ENCODE assay signal across 13 mouse cellular contexts in the genomic region with DNA sequence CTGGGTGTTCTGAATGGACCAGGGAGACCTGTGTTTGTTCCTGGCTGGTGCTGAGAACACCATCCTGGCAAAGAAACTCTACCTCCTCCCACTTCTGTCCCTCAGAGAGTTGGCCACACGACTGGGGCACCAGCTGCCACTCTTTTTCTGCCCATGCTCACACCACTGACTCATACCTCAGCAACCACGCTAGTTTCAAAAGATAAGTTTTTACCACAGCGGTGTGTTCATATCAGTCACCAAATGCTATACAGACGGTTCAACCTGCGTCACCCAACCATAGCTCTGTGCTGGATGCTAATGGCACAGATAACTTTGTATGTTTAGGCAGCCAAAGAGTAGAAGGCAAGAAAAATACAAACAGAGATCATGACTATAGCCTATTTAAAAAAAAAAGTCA.
DNase-seq lines count a peak whose midpoint lies in the region; ATAC-seq and TF ChIP-seq lines count a peak whose summit lies in the region.
"Had no signal": no experiment of that assay in that cellular context is flagged by ENCODE, and none has a peak within 500 bp of the region (broad histone marks: within the 10 kb centered on the region; RNA-seq: fewer than 3 reads in every experiment).

No protein-coding gene starts in this region.

- dilution Hi-C loops in CH12.LX (cut with MboI; ENCODE audit: extremely low pct_ligation_motif_present, extremely low pct_unique_long_range_greater_than_20kb, low sequenced_read_pairs), result no loop called here

- TF ChIP-seq EP300 in CH12.LX (IDR thresholded peaks at IDR 0.05; ENCODE audit: low read length), result peak; percentile 66
- peak; percentile 92 for TF ChIP-seq EP300 in liver, embryonic 14.5 days (IDR thresholded peaks at IDR 0.05; ENCODE audit: low read depth)

- intact Hi-C loops in left cerebral cortex, postnatal 36 days (cut with DNase I), result no loop called here
- intact Hi-C loops in left cerebral cortex, postnatal 10 days (cut with DNase I), result no loop called here

- no peak for TF ChIP-seq POLR2A in CH12.LX (IDR thresholded peaks at IDR 0.05; ENCODE audit: low read depth, low read length)

- H3K27ac ChIP-seq in CH12.LX (ENCODE audit: insufficient read depth, low read depth), result no peak overlapping the region
- peak overlapping the region; percentile 90 for H3K27ac ChIP-seq in liver, embryonic 14.5 days
- H3K27ac ChIP-seq in midbrain, postnatal 0 days (ENCODE audit: low read depth, low read length), result no peak overlapping the region
- H3K27ac ChIP-seq: left cerebral cortex, adult 2 months had no signal

- peaks cover 0 to 12% of the 10 kb centered on the region in 2 experiments; a peak in 2 of 4 replicates for H3K4me1 ChIP-seq in CH12.LX (ENCODE audit: control insufficient read depth in 1 of 2, insufficient read depth in 2 of 2)
- H3K4me1 ChIP-seq in liver, embryonic 14.5 days (replicated peaks; ENCODE audit: control insufficient read depth in 2 of 2, insufficient read depth in 2 of 2, low read length in 1 of 2), result peaks cover 22 to 27% of the 10 kb centered on the region in 2 experiments
- no peaks in the 10 kb centered on the region for H3K4me1 ChIP-seq in midbrain, postnatal 0 days (ENCODE audit: insufficient read depth, low read length)

- H3K9me3 ChIP-seq in CH12.LX (replicated peaks; ENCODE audit: low read length), result peaks cover 6% of the 10 kb centered on the region
- no peaks in the 10 kb centered on the region for H3K9me3 ChIP-seq in liver, embryonic 14.5 days (ENCODE audit: control insufficient read depth, low read length)
- no peaks in the 10 kb centered on the region for H3K9me3 ChIP-seq in midbrain, postnatal 0 days (ENCODE audit: low read length)

- no peak for TF ChIP-seq CTCF in CH12.LX (conservative IDR thresholded peaks at IDR 0.05 in 1 of 2, IDR thresholded peaks at IDR 0.05 in 1 of 2; ENCODE audit: low read depth in 2 of 2, low read length in 2 of 2)
- TF ChIP-seq CTCF in liver, embryonic 14.5 days (IDR thresholded peaks at IDR 0.05; ENCODE audit: low read depth), result no peak
- no peak for TF ChIP-seq CTCF in midbrain, postnatal 0 days (IDR thresholded peaks at IDR 0.05)

- peak; percentile 15 to 20 for DNase-seq in left cerebral cortex, postnatal 36 days (ENCODE audit: low spot score in 2 of 2)
- no peak for DNase-seq in left cerebral cortex, postnatal 10 days (ENCODE audit: extremely low spot score in 1 of 2, low spot score in 2 of 2)
- peak; percentile 53 for DNase-seq in CH12.LX (ENCODE audit: extremely low read depth)
- DNase-seq in brain, adult 2 months (ENCODE audit: low read depth, low spot score), result peak; percentile 55
- peak; percentile 66 to 71 (median 70) for DNase-seq in liver, embryonic 14.5 days (ENCODE audit: low read depth in 3 of 3, low spot score in 3 of 3)
- DNase-seq in midbrain, postnatal 0 days (ENCODE audit: low spot score), result no peak
- DNase-seq: embryo, embryonic 11 days; heart, postnatal 10 days; kidney, postnatal 10 days; lung, adult 2 months had no signal

- peak; percentile 100 for ATAC-seq in liver, embryonic 14.5 days (ENCODE audit: insufficient read depth)
- ATAC-seq in midbrain, postnatal 0 days (ENCODE audit: low FRiP score), result no peak
- ATAC-seq in inflammation-experienced regulatory T-cells, adult 6 months, result no peak

- in situ Hi-C loops in CH12.LX (cut with MboI; ENCODE audit: low pct_ligation_motif_present, low pct_unique_long_range_greater_than_20kb, low sequenced_read_pairs), result no loop called here

- H3K79me2 ChIP-seq in CH12.LX (replicated peaks; ENCODE audit: control insufficient read depth, extremely low read depth, insufficient read depth, poor library complexity, severe bottlenecking), result no peaks in the 10 kb centered on the region

- no peak overlapping the region for H3K4me3 ChIP-seq in CH12.LX (replicated peaks in 1 of 3; ENCODE audit: low read depth in 2 of 3, low read length in 2 of 3, poor library complexity in 1 of 3)
- no peak overlapping the region for H3K4me3 ChIP-seq in liver, embryonic 14.5 days (ENCODE audit: insufficient read depth in 1 of 2, low read depth in 2 of 2, low read length in 2 of 2)
- no peak overlapping the region for H3K4me3 ChIP-seq in midbrain, postnatal 0 days (ENCODE audit: low read depth, low read length)
- H3K4me3 ChIP-seq: left cerebral cortex, adult 2 months had no signal

- H3K4me2 ChIP-seq in CH12.LX (ENCODE audit: insufficient read depth, low read depth, poor library complexity, severe bottlenecking), result no peak overlapping the region
- peak overlapping the region; percentile 31; the same call in 1 of the 2 replicates for H3K4me2 ChIP-seq in liver, embryonic 14.5 days (ENCODE audit: low read depth)
- H3K4me2 ChIP-seq in midbrain, postnatal 0 days (ENCODE audit: low read depth, low read length, poor library complexity, severe bottlenecking), result no peak overlapping the region
- H3K4me2 ChIP-seq: midbrain, embryonic 11.5 days had no signal

- 7% methylated on average over 5 of the region's 5 CpGs for WGBS in liver, embryonic 14.5 days (ENCODE audit: insufficient replicate concordance)
- WGBS in midbrain, postnatal 0 days, result 95% methylated on average over 5 of the region's 5 CpGs

- no peak; the same call in 1 of the 2 replicates for TF ChIP-seq RAD21 in CH12.LX (IDR thresholded peaks at IDR 0.05; ENCODE audit: low read depth, low read length)

- H3K36me3 ChIP-seq in CH12.LX (replicated peaks in 1 of 2; ENCODE audit: control insufficient read depth in 1 of 2, insufficient read depth in 1 of 2, low read length in 1 of 2), result no peaks in the 10 kb centered on the region
- H3K36me3 ChIP-seq in liver, embryonic 14.5 days (replicated peaks; ENCODE audit: control insufficient read depth, insufficient read depth, low read depth), result no peaks in the 10 kb centered on the region
- H3K36me3 ChIP-seq in midbrain, postnatal 0 days (ENCODE audit: insufficient read depth, low read length), result no peaks in the 10 kb centered on the region

- H3K27me3 ChIP-seq in CH12.LX (replicated peaks), result peaks cover 1% of the 10 kb centered on the region
- no peaks in the 10 kb centered on the region for H3K27me3 ChIP-seq in liver, embryonic 14.5 days (ENCODE audit: control insufficient read depth, insufficient read depth, low read length)
- no peaks in the 10 kb centered on the region for H3K27me3 ChIP-seq in midbrain, postnatal 0 days (ENCODE audit: insufficient read depth, low read length)

- no peak overlapping the region for H3K9ac ChIP-seq in CH12.LX (ENCODE audit: insufficient read depth, low read depth)
- peak overlapping the region; percentile 60 for H3K9ac ChIP-seq in liver, embryonic 14.5 days (replicated peaks)
- H3K9ac ChIP-seq in midbrain, postnatal 0 days (replicated peaks; ENCODE audit: low read length, poor library complexity, severe bottlenecking), result no peak overlapping the region

TF ChIP-seq in CH12.LX, 34 proteins besides CTCF, POLR2A, EP300 and RAD21:
- TF ChIP-seq MEF2A (IDR thresholded peaks at IDR 0.05; ENCODE audit: borderline replicate concordance, low read depth, low read length) (no peak), JUN (IDR thresholded peaks at IDR 0.05; ENCODE audit: insufficient read depth, low read depth, low read length) (no peak; the same call in 1 of the 2 replicates), TCF12 (IDR thresholded peaks at IDR 0.05; ENCODE audit: low read depth, low read length) (0 out of 2 replicates have a peak, but pooled peaks have one; percentile 25), POLR2AphosphoS2 (IDR thresholded peaks at IDR 0.05; ENCODE audit: low read depth, low read length) (no peak), BHLHE40 (IDR thresholded peaks at IDR 0.05; ENCODE audit: low read depth, low read length) (peak; percentile 79), ETS1 (conservative IDR thresholded peaks at IDR 0.05; ENCODE audit: low read depth, low read length) (no peak; the same call in 1 of the 2 replicates), IRF4 (IDR thresholded peaks at IDR 0.05; ENCODE audit: low read depth, low read length) (peak; percentile 63; the same call in 1 of the 2 replicates), USF2 (conservative IDR thresholded peaks at IDR 0.05; ENCODE audit: low read depth, low read length) (no peak), NRF1 (IDR thresholded peaks at IDR 0.05; ENCODE audit: low read depth, low read length) (no peak), CHD1 (IDR thresholded peaks at IDR 0.05; ENCODE audit: low read depth, low read length) (no peak), NELFE (IDR thresholded peaks at IDR 0.05; ENCODE audit: low read depth, low read length) (no peak), JUND (conservative IDR thresholded peaks at IDR 0.05; ENCODE audit: low read depth, low read length) (peak; percentile 46; the same call in 1 of the 2 replicates), TBP (conservative IDR thresholded peaks at IDR 0.05; ENCODE audit: low read depth, low read length) (no peak), MXI1 (IDR thresholded peaks at IDR 0.05; ENCODE audit: low read depth, low read length) (no peak), MAZ (IDR thresholded peaks at IDR 0.05; ENCODE audit: low read depth, low read length) (no peak), SIN3A (IDR thresholded peaks at IDR 0.05; ENCODE audit: low read length) (no peak), ZNF384 (IDR thresholded peaks at IDR 0.05; ENCODE audit: low read depth, low read length) (no peak; the same call in 1 of the 2 replicates), KAT2A (IDR thresholded peaks at IDR 0.05; ENCODE audit: insufficient replicate concordance, low read length) (no peak), MAX (IDR thresholded peaks at IDR 0.05; ENCODE audit: low read length) (0 out of 2 replicates have a peak, but pooled peaks have one; percentile 30), ZMIZ1 (IDR thresholded peaks at IDR 0.05; ENCODE audit: low read depth, low read length) (no peak), MAFK (IDR thresholded peaks at IDR 0.05; ENCODE audit: insufficient replicate concordance, low read length) (peak; percentile 63; the same call in 1 of the 2 replicates), MYC (IDR thresholded peaks at IDR 0.05; ENCODE audit: low read depth, low read length) (no peak), GABPA (IDR thresholded peaks at IDR 0.05; ENCODE audit: insufficient replicate concordance, low read depth, low read length) (no peak), ZKSCAN1 (IDR thresholded peaks at IDR 0.05; ENCODE audit: borderline replicate concordance, low read depth, low read length) (no peak), SMC3 (IDR thresholded peaks at IDR 0.05; ENCODE audit: low read depth, low read length) (no peak), RCOR1 (conservative IDR thresholded peaks at IDR 0.05; ENCODE audit: low read depth, low read length) (peak; percentile 65; the same call in 1 of the 2 replicates)

Comparison
In these comparisons a context has a peak if more than half of its experiments do, and no peak if none do; other contexts are left out.
1. DNase-seq: peak in left cerebral cortex, postnatal 36 days (2 of 2), CH12.LX (single experiment), brain, adult 2 months (single experiment) and liver, embryonic 14.5 days (3 of 3); none in left cerebral cortex, postnatal 10 days (0 of 2) and midbrain, postnatal 0 days (single experiment).